Mouse (Mus musculus): ENCODE data around the gene Prss57.
"Not testable (repeated sequence)": the region's sequence is repeated elsewhere in the genome, so short reads cannot be mapped to it uniquely, and the experiment has no call there.

Prss57 gene

GRCm38 (mm10) chr10:79759675-79760074 is 31.1 kb downstream of the Prss57 start:
- in situ Hi-C loops (cut with MboI, MseI): not testable (repeated sequence)

DNA sequence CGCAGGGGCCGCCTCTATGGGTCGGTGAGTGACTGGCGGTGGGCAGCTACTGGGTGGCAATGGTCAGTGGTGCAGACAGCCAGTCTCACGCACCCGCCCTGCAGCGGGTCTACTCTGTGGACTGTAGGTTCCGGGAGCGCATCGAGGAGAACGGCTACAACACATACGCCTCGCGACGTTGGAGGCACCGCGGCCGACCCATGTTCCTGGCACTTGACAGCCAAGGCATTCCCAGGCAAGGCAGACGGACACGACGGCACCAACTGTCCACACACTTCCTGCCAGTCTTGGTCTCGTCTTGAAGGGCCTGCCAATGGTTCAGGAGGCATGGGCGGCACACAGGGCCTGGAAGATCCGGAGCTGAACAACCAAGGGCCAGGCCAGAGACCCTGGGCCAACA is 34.1 kb downstream of the Prss57 start:
- in situ Hi-C loops (cut with MboI, MseI): no loop called here

DNA sequence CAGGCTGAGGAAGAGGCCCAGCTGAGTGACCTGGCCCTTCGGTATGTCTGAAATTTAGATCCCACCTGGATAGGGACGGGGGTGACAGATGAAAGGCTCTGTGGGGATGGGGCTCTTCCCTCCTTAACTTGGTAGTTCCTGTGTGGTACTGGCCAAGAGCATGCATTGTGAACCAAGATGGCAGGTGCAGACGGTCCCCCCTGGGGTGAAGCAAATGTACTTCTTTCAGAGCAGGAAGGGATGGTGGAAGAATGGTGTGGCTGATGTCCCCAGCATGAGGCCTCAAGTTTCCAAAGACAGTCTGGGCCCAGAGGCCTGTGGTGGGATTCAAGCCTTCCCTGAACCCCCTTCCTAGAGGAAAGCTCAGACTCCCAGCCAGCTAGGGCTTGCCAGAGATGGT is 34.9 kb downstream of the Prss57 start:
- in situ Hi-C loops (cut with MboI, MseI): no loop called here

DNA sequence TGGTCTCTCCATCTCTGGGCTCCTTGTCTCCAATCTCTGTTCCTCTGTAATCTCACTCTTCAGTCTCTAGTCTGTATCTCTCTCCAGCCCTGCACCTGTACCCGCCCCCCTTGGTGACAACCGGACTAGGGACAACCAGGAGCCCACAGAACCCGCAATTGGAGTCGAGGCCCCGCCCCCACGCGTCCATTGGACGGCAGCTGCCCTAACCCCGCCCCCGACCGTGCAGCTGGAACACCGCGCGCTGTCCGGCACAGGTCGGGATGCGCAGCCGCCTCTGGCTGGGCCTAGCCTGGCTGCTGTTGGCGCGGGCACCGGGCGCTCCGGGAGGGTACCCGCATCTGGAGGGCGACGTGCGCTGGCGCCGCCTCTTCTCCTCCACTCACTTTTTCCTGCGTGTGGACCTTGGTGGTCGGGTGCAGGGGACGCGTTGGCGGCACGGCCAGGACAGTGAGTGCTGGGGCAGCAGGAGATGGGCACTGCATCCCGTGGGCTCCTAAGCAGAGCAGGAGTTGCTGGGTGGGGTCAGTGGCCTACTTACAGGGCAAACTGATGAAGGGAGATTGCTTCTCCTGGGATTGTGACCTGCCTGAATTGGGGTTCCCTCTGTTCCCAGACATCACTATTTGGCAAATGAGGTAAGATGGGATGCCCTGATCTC is 35.8 kb downstream of the Prss57 start, which contains the start of gene Fgf22:
TSS of gene Fgf22 (plus strand) at position 221 of the 661 bp plus-strand sequence.
- in situ Hi-C loops (cut with MboI, MseI): no loop called here

DNA sequence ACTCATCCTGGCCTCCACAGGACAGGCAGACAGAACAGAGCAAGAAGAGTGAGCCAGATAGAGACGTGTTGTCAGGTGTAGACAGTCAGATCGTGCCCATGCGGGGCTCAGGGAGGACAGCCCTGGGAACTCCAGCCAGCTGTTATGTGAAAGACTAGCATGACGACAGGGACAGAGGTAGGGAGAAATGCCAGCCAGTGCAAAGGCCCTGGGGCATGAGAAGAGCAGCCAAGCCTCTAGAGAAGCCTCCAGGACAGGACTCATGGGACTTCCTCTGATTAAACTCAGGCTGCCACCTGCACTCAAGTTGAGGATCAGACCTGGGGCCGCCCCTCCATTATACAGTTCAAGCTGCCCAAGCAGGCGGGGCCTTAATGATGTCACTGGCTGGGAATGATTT is 42.3 kb downstream of the Prss57 start:
- in situ Hi-C loops (cut with MboI, MseI): no loop called here

DNA sequence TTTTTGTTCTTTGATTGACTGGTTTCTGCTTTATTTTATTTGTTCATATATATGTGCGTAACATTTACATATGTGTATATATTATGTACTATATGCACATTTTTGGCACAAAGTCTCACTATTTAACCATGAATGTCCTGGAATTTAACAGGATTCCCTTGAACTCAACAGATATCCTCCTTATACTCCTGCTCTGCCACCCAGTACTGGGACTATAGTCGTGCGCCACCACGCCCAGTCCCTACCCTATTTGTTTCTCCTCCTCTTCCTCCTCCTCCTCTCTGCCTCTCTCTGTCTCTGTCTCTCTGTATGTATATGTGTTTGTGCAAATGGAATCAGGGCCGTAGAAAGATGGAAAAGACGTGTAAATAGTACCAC is 44.0 kb downstream of the Prss57 start:
- in situ Hi-C loops (cut with MboI, MseI): no loop called here

GRCm38 (mm10) chr10:79745898-79746773 is 44.6 kb downstream of the Prss57 start, which contains the start of gene Polrmt:
Polrmt (minus strand) TSS chr10:79746581.
- in situ Hi-C loops (cut with MboI, MseI): no loop called here

GRCm38 (mm10) chr10:79745411-79745810 is 45.4 kb downstream of the Prss57 start:
- in situ Hi-C loops (cut with MboI, MseI): no loop called here

GRCm38 (mm10) chr10:79743650-79744365 is 47.0 kb downstream of the Prss57 start:
- in situ Hi-C loops (cut with MboI, MseI): no loop called here

DNA sequence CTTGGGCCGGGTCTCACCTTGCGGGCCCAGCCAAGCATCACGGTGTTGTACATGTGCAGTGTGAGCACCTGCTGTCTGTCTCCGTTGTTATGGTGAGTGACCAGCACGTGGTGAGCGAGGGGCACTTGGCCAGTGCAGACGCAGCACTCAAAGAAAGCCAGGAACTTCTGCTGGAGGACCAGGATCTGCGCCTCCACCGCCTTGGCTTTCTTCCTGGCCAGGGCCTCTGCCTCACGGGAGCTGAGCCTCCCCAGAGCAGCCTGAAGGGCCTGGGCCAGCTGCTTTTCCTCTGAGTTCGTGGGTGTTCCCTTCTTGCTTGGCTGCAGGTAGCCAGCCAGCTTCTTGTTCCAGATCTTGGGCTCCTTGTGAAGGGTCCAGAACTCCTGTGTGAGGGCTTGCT is 47.6 kb downstream of the Prss57 start:
- in situ Hi-C loops (cut with MboI, MseI): no loop called here

GRCm38 (mm10) chr10:79740863-79741262 is 49.9 kb downstream of the Prss57 start:
- in situ Hi-C loops (cut with MboI, MseI): no loop called here

DNA sequence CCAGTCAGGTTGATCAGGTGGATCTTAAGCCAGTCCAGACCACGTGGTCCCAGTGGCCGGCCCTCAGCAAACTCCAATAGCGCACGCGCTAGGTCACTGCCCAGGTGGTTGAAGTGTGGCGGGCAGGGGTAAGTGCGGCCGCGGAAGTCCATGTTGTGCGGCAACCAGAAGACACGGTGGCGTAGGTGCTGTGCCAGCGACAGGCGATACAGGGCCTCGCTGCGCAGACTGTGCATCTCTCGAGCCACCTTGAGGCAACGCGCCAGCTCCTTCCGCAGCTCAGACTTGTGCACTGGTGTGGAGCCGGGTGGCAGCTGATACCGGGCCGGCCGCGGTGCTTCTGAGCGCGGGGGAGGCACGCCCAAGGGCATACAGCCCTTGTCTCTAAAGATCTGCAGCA is 51.5 kb downstream of the Prss57 start:
- in situ Hi-C loops (cut with MboI, MseI): no loop called here

- in situ Hi-C loops (cut with MboI, MseI): no loop called here
These were observed 52.5 kb downstream of the Prss57 start for GRCm38 (mm10) chr10:79738259-79738658.

- in situ Hi-C loops (cut with MboI, MseI): no loop called here
These were observed 54.1 kb downstream of the Prss57 start for GRCm38 (mm10) chr10:79736706-79737105.

- in situ Hi-C loops (cut with MboI, MseI): no loop called here
These were observed 55.4 kb downstream of the Prss57 start for GRCm38 (mm10) chr10:79735361-79735760.

DNA sequence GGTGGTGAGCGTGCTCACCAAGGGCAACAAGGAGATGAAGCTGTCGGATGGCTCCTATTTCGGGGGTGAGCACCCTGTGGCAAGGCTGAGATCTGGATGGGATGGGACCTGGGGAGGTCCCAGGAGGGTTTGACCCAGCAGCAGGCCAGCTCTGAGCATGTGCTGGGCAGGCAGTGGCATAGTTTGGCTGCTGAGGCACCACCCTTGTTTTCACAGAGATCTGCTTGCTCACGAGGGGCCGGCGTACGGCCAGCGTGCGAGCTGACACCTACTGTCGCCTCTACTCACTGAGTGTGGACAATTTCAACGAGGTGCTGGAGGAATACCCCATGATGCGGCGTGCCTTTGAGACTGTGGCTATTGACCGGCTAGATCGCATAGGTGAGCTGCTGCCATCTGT is 56.9 kb downstream of the Prss57 start:
- in situ Hi-C loops (cut with MboI, MseI): no loop called here

GRCm38 (mm10) chr10:79732500-79732899 is 58.3 kb downstream of the Prss57 start:
- in situ Hi-C loops (cut with MboI, MseI): no loop called here

Data from T-helper 1 cell (primary cell).